Mouse (Mus musculus) ES-E14 (cell line): ENCODE measurements around the gene Mymx.

Experiments used
- HCFC1 ChIP-seq: IDR thresholded peaks from 2 replicates; pipeline ENCODE4 v1.6.1; 2012; ENCODE audit warnings: low read length, inconsistent platforms, borderline replicate concordance; ENCODE audit not compliant: insufficient read depth
- MAFK ChIP-seq: IDR thresholded peaks from 2 replicates; pipeline ENCODE4 v1.6.1; 2014; ENCODE audit warnings: mild to moderate bottlenecking, low read depth, low read length, inconsistent platforms; ENCODE audit not compliant: insufficient read depth
- ZNF384 ChIP-seq: IDR thresholded peaks from 2 replicates; pipeline ENCODE4 v1.6.1; 2012; ENCODE audit warnings: low read depth, low read length, inconsistent platforms

- no peak for TF ChIP-seq HCFC1
- peak; percentile 5; the same call in 1 of the 2 replicates for TF ChIP-seq ZNF384
- TF ChIP-seq MAFK = no peak
Observed at GRCm38 (mm10) chr17:45574129-45574761, 27.7 kb downstream of the Mymx start.
